Mouse (Mus musculus) embryonic fibroblast, embryonic 13.5 days (primary cell): ENCODE results near the gene Usp40.

Experiments
- CTCF ChIP-seq: IDR thresholded peaks from 2 replicates; pipeline ENCODE4 v1.5.1; 2011; ENCODE audit warnings: mild to moderate bottlenecking, control low read depth, low read length, moderate library complexity, borderline replicate concordance; ENCODE audit not compliant: insufficient read depth
- POLR2A ChIP-seq: IDR thresholded peaks from 2 replicates; pipeline ENCODE4 v1.6.1; 2011; ENCODE audit warnings: low read depth, mild to moderate bottlenecking, control low read depth, low read length, moderate library complexity

DNA sequence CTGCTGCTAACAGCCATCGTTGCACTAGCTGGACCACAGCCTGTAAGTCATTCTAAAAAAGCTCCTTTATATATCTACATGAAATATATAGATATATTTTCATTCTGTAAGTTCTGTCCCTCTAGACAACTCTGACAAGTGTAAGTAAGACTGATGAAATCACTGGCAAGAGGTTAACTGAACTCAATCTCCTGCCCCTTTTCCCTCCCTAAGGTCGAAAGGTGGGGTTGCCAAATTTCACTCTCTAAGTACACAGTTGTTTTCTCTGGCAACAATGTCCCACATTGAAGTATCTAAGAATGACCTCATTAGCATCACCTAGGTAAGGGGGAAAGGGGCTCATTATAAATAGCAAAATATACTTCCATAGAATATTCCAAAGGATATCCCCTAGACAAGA lies 15.6 kb downstream of the Usp40 start:
- no peak for TF ChIP-seq CTCF
- no peak for TF ChIP-seq POLR2A
